Comparison of ENCODE assay signal across 13 mouse cellular contexts in genomic region chr17:74870177-74871160, GRCm38 (mm10).
A peak's percentile ranks its signal among the peaks of the same experiment; 100 is the strongest.
DNase-seq lines count a peak whose midpoint lies in the region; ATAC-seq lines count a peak whose summit lies in the region.
"Had no signal": no experiment of that assay in that cellular context is flagged by ENCODE, and none has a peak within 500 bp of the region (broad histone marks: within the 10 kb centered on the region; RNA-seq: fewer than 3 reads in every experiment).

No protein-coding gene starts in this region.

- 26% methylated on average over 14 of the region's 14 CpGs for WGBS in heart, embryonic 10.5 days
- WGBS in lung, embryonic 15.5 days, result 21% methylated on average over 14 of the region's 14 CpGs

- no peak overlapping the region for H3K9ac ChIP-seq in lung, embryonic 15.5 days
- H3K9ac ChIP-seq: hindbrain, embryonic 15.5 days had no signal

- H3K4me1 ChIP-seq in heart, embryonic 10.5 days, result peaks cover 78% of the 10 kb centered on the region
- H3K4me1 ChIP-seq in lung, embryonic 15.5 days, result peaks cover 59% of the 10 kb centered on the region

- H3K9me3 ChIP-seq in heart, embryonic 10.5 days, result no peaks in the 10 kb centered on the region
- H3K9me3 ChIP-seq in lung, embryonic 15.5 days, result no peaks in the 10 kb centered on the region
- H3K9me3 ChIP-seq: hindbrain, embryonic 15.5 days had no signal

- intact Hi-C loops in heart, postnatal 25 days (cut with DNase I), result loop anchor here (5.0 kb wide), 1 partner anchor 132 kb away; no protein-coding TSS in a partner anchor

- H3K4me2 ChIP-seq in lung, embryonic 15.5 days, result no peak overlapping the region
- H3K4me2 ChIP-seq: hindbrain, embryonic 15.5 days had no signal

- ATAC-seq in lung, embryonic 15.5 days (ENCODE audit: borderline replicate concordance, extremely low read depth, low FRiP score, low TSS enrichment), result peak; percentile 48
- ATAC-seq: forebrain, embryonic 14.5 days had no signal

- H3K36me3 ChIP-seq in heart, embryonic 10.5 days, result no peaks in the 10 kb centered on the region
- H3K36me3 ChIP-seq in lung, embryonic 15.5 days, result no peaks in the 10 kb centered on the region
- H3K36me3 ChIP-seq: hindbrain, embryonic 15.5 days had no signal

- H3K4me3 ChIP-seq in heart, embryonic 10.5 days, result no peak overlapping the region
- no peak overlapping the region for H3K4me3 ChIP-seq in lung, embryonic 15.5 days
- H3K4me3 ChIP-seq: hindbrain, embryonic 15.5 days had no signal

- DNase-seq in heart, embryonic 10.5 days (ENCODE audit: low spot score), result peak; percentile 83
- DNase-seq in heart, postnatal 25 days (ENCODE audit: low spot score), result no peak
- no peak for DNase-seq in lung, adult 18-20 months
- peak; percentile 50 for DNase-seq in embryo, embryonic 11 days
- peak; percentile 18 to 37 for DNase-seq in lung, postnatal 4 days
- no peak for DNase-seq in thymus, postnatal 10 days (ENCODE audit: low spot score in 2 of 2)
- no peak for DNase-seq in left cerebral cortex, adult 9 months (ENCODE audit: low spot score in 2 of 2)
- DNase-seq: cerebellum, adult 11-12 months; right cerebral cortex, postnatal 4 days; thymus, postnatal 14 days had no signal

- no peaks in the 10 kb centered on the region for H3K27me3 ChIP-seq in heart, embryonic 10.5 days (ENCODE audit: insufficient read depth, poor library complexity, severe bottlenecking)
- H3K27me3 ChIP-seq in lung, embryonic 15.5 days, result no peaks in the 10 kb centered on the region
- H3K27me3 ChIP-seq: hindbrain, embryonic 15.5 days had no signal

- H3K27ac ChIP-seq in heart, embryonic 10.5 days, result peak overlapping the region; percentile 78
- 0 out of 2 replicates have a peak overlapping the region, but pooled peaks have one; percentile 12 for H3K27ac ChIP-seq in lung, embryonic 15.5 days
- H3K27ac ChIP-seq: hindbrain, embryonic 15.5 days had no signal

Comparison
In these comparisons a context has a peak if more than half of its experiments do, and no peak if none do; other contexts are left out.
1. DNase-seq: peak in heart, embryonic 10.5 days (single experiment), embryo, embryonic 11 days (single experiment) and lung, postnatal 4 days (2 of 2); none in heart, postnatal 25 days (single experiment), lung, adult 18-20 months (0 of 2), thymus, postnatal 10 days (0 of 2) and left cerebral cortex, adult 9 months (0 of 2).